Mouse (Mus musculus) midbrain, embryonic 14.5 days (tissue): ENCODE results near the gene Csnk1g1. TPM values are rescaled to one million over a fixed set of nuclear protein-coding genes. Genes with fewer than 3 reads are reported as not detected.

Experiments used
- ATAC-seq: fragments of 200-750 bp; cut with Nextera tagmentation; 2 replicates; pipeline ENCODE4 v1.8.0; 2017; ENCODE audit warnings: moderate number of reproducible peaks, moderate library complexity; ENCODE audit not compliant: low FRiP score, low TSS enrichment
- DNase-seq: peaks from one replicate; pipeline ENCODE4 v3.0.0-alpha.2; 2015
- H3K27ac ChIP-seq: fragments of 300-500 bp; sonication (generic); replicated peaks from 2 replicates; pipeline ENCODE4 v1.5.1; 2014; ENCODE audit warnings: mild to moderate bottlenecking, low read depth, low read length, moderate library complexity
- H3K27me3 ChIP-seq: fragments of 300-500 bp; sonication (generic); 2 replicates; pipeline ENCODE4 v1.6.1; 2014; ENCODE audit warnings: low read length, control low read depth, mixed read lengths; ENCODE audit not compliant: control insufficient read depth, insufficient read depth
- H3K36me3 ChIP-seq: fragments of 300-500 bp; sonication (generic); 2 replicates; pipeline ENCODE4 v1.6.1; 2014; ENCODE audit warnings: low read length, control low read depth; ENCODE audit not compliant: control insufficient read depth, insufficient read depth
- H3K4me1 ChIP-seq: fragments of 300-500 bp; sonication (generic); 2 replicates; pipeline ENCODE4 v1.6.1; 2014; ENCODE audit warnings: mild to moderate bottlenecking, antibody characterized with exemption, low read length, control low read depth; ENCODE audit not compliant: control insufficient read depth, insufficient read depth
- H3K4me2 ChIP-seq: fragments of 300-500 bp; sonication (generic); 2 replicates; pipeline ENCODE4 v1.6.1; 2014; ENCODE audit warnings: mild to moderate bottlenecking, low read length, moderate library complexity
- H3K4me3 ChIP-seq: fragments of 300-500 bp; sonication (generic); replicated peaks from 2 replicates; pipeline ENCODE4 v1.5.1; 2014; ENCODE audit warnings: low read depth, low read length
- H3K9ac ChIP-seq: fragments of 300-500 bp; sonication (generic); replicated peaks from 2 replicates; pipeline ENCODE4 v1.6.1; 2014; ENCODE audit warnings: mild to moderate bottlenecking, low read length, moderate library complexity
- H3K9me3 ChIP-seq: fragments of 300-500 bp; sonication (generic); 2 replicates; pipeline ENCODE4 v1.6.1; 2016; ENCODE audit warnings: low read length, control low read depth, mixed read lengths; ENCODE audit not compliant: control insufficient read depth
- whole genome bisulfite sequencing: fragments of 180-500 bp; shearing (Covaris S2); extraction: QIAGEN DNeasy Blood & Tissue Kit; methylation state at CpG from one replicate; pipeline ENCODE4 v1.1.7; 2014; 5-methylcytosine and 5-hydroxymethylcytosine counted together
- polyA plus RNA-seq: library from polyadenylated mRNA; unstranded; fragments of >200 nt; fragmentation: Nextera tagmentation; extraction: Ambion mirVana; gene quantifications from 2 replicates; pipeline ENCODE4 v1.2.1, GENCODE M21; 2014

Csnk1g1 gene
- polyA plus RNA-seq, 1 experiment from 2014 or later, result 29.9 TPM

GRCm38 (mm10) chr9:66038082-66038481 lies 129.4 kb downstream of the Csnk1g1 start:
- Histone ChIP-seq H3K4me1 (no peaks in the 10 kb centered on the region), H3K36me3 (peaks cover 46% of the 10 kb centered on the region), H3K27me3 (no peaks in the 10 kb centered on the region), H3K9me3 (no peaks in the 10 kb centered on the region), H3K4me3 (no peak overlapping the region), H3K4me2 (no peak overlapping the region), H3K9ac (no peak overlapping the region), H3K27ac (no peak overlapping the region)
- DNase-seq (no peak), ATAC-seq (no peak)
- 89% methylated on average over 4 of the region's 4 CpGs for WGBS

GRCm38 (mm10) chr9:66038581-66038980 lies 129.9 kb downstream of the Csnk1g1 start:
- H3K4me3 ChIP-seq, result no peak overlapping the region
- WGBS, result 95% methylated on average over 4 of the region's 4 CpGs

GRCm38 (mm10) chr9:66039290-66039689 lies 130.6 kb downstream of the Csnk1g1 start:
- 83% methylated on average over 4 of the region's 4 CpGs for WGBS
- ATAC-seq, result no peak
- H3K4me2 ChIP-seq, result no peak overlapping the region
- H3K4me1 ChIP-seq, result no peaks in the 10 kb centered on the region
- peaks cover 42% of the 10 kb centered on the region for H3K36me3 ChIP-seq
- H3K4me3 ChIP-seq, result no peak overlapping the region
- H3K27ac ChIP-seq, result no peak overlapping the region
- no peak overlapping the region for H3K9ac ChIP-seq
- H3K27me3 ChIP-seq, result no peaks in the 10 kb centered on the region
- no peak for DNase-seq
- no peaks in the 10 kb centered on the region for H3K9me3 ChIP-seq

More at GRCm38 (mm10) chr9:66038581-66038980, 129.9 kb downstream of the Csnk1g1 start:
- no peak for ATAC-seq
- no peak overlapping the region for H3K9ac ChIP-seq
- DNase-seq, result no peak
- no peak overlapping the region for H3K27ac ChIP-seq
- H3K36me3 ChIP-seq, result peaks cover 46% of the 10 kb centered on the region
- H3K9me3 ChIP-seq, result no peaks in the 10 kb centered on the region
- H3K4me1 ChIP-seq, result no peaks in the 10 kb centered on the region
- H3K4me2 ChIP-seq, result no peak overlapping the region
- H3K27me3 ChIP-seq, result no peaks in the 10 kb centered on the region

GRCm38 (mm10) chr9:66040801-66041200 lies 132.1 kb downstream of the Csnk1g1 start:
- no peaks in the 10 kb centered on the region for H3K4me1 ChIP-seq
- no peak overlapping the region for H3K9ac ChIP-seq
- H3K36me3 ChIP-seq, result peaks cover 40% of the 10 kb centered on the region
- DNase-seq (no peak), ATAC-seq (no peak)
- H3K9me3 ChIP-seq, result no peaks in the 10 kb centered on the region
- no peaks in the 10 kb centered on the region for H3K27me3 ChIP-seq
- WGBS, result 88% methylated on average over 3 of the region's 3 CpGs
- no peak overlapping the region for H3K4me3 ChIP-seq
- H3K4me2 ChIP-seq, result no peak overlapping the region
- no peak overlapping the region for H3K27ac ChIP-seq

GRCm38 (mm10) chr9:66042331-66042730 lies 133.6 kb downstream of the Csnk1g1 start:
- peaks cover 37% of the 10 kb centered on the region for H3K36me3 ChIP-seq
- DNase-seq, result no peak
- 89% methylated on average over 4 of the region's 4 CpGs for WGBS

GRCm38 (mm10) chr9:66043241-66043640 lies 134.5 kb downstream of the Csnk1g1 start:
- Histone ChIP-seq H3K4me3 (no peak overlapping the region), H3K27ac (no peak overlapping the region), H3K9ac (no peak overlapping the region), H3K4me1 (no peaks in the 10 kb centered on the region), H3K9me3 (no peaks in the 10 kb centered on the region), H3K36me3 (peaks cover 30% of the 10 kb centered on the region), H3K4me2 (no peak overlapping the region), H3K27me3 (no peaks in the 10 kb centered on the region)
- ATAC-seq, result no peak
- WGBS, result 98% methylated on average over 3 of the region's 3 CpGs
- DNase-seq, result no peak

More at GRCm38 (mm10) chr9:66042331-66042730, 133.6 kb downstream of the Csnk1g1 start:
- no peaks in the 10 kb centered on the region for H3K9me3 ChIP-seq
- H3K4me3 ChIP-seq, result no peak overlapping the region
- H3K4me1 ChIP-seq, result no peaks in the 10 kb centered on the region
- H3K27me3 ChIP-seq, result no peaks in the 10 kb centered on the region
- ATAC-seq, result no peak
- H3K27ac ChIP-seq, result no peak overlapping the region
- H3K4me2 ChIP-seq, result no peak overlapping the region
- H3K9ac ChIP-seq, result no peak overlapping the region

GRCm38 (mm10) chr9:66049931-66050601 lies 141.3 kb downstream of the Csnk1g1 start:
- no peak for DNase-seq
- Histone ChIP-seq H3K9ac (no peak overlapping the region), H3K9me3 (no peaks in the 10 kb centered on the region), H3K4me1 (no peaks in the 10 kb centered on the region), H3K4me3 (no peak overlapping the region), H3K4me2 (no peak overlapping the region), H3K27me3 (no peaks in the 10 kb centered on the region), H3K36me3 (no peaks in the 10 kb centered on the region), H3K27ac (no peak overlapping the region)
- WGBS, result 66% methylated on average over 6 of the region's 6 CpGs
- ATAC-seq, result no peak

- ATAC-seq, result no peak
Observed at GRCm38 (mm10) chr9:66051493-66051892, 142.8 kb downstream of the Csnk1g1 start.

GRCm38 (mm10) chr9:66052731-66053130 lies 144.0 kb downstream of the Csnk1g1 start:
- Histone ChIP-seq H3K4me3 (no peak overlapping the region), H3K9ac (no peak overlapping the region), H3K36me3 (no peaks in the 10 kb centered on the region), H3K4me1 (no peaks in the 10 kb centered on the region), H3K27ac (no peak overlapping the region), H3K4me2 (no peak overlapping the region), H3K9me3 (no peaks in the 10 kb centered on the region), H3K27me3 (no peaks in the 10 kb centered on the region)
- DNase-seq, result peak; percentile 13
- no peak for ATAC-seq
- WGBS, result 95% methylated on average over 1 of the region's 1 CpGs

More at GRCm38 (mm10) chr9:66051493-66051892, 142.8 kb downstream of the Csnk1g1 start:
- Histone ChIP-seq H3K36me3 (no peaks in the 10 kb centered on the region), H3K27me3 (no peaks in the 10 kb centered on the region), H3K9ac (no peak overlapping the region), H3K4me1 (no peaks in the 10 kb centered on the region), H3K9me3 (no peaks in the 10 kb centered on the region), H3K4me3 (no peak overlapping the region), H3K27ac (no peak overlapping the region), H3K4me2 (no peak overlapping the region)
- no peak for DNase-seq
- 70% methylated on average over 4 of the region's 4 CpGs for WGBS
